Mouse (Mus musculus): ENCODE data around the gene Cct8.

Gene Cct8

DNA sequence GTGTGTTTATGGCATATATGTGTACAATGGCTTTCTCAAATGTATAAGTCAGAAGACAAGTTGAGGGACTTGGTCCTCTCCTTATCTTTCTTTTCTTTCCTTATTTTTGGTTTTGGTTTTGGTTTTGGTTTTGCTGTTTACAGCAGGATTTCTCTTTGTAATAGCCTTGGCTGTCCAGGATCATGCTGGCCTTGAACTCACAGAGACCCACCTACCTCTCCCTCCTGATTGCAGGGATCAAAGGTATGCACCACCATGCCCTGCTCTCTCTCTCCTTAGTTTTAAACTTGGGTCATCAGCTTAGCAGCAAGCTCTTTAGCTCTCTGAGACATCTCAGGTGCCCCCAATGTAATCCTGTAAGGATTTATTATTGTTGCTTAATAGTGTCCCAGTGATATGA lies 50.6 kb downstream of the Cct8 start:
- no peak for DNase-seq (ENCODE audit: low spot score)

DNA sequence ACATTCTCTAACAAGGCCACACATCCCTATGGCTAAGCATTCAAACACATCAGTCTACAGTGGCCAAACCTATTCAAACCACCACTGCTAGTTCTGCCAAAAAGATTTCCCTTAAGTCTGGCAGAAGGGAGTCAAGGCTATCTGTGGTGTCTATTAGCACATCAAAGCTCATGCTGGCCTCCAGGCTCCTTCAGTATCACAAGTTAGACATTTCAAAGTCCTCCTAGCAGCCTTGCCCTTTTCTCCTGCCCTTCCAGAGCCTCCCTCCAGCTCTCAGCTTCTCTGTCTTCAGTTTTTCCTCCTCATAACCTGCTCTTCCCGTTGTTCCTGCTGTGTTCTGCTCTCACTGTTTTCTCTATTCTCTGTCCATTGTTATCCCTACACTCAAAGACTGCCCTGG lies 51.6 kb downstream of the Cct8 start:
- no peak for DNase-seq (ENCODE audit: low spot score)

DNA sequence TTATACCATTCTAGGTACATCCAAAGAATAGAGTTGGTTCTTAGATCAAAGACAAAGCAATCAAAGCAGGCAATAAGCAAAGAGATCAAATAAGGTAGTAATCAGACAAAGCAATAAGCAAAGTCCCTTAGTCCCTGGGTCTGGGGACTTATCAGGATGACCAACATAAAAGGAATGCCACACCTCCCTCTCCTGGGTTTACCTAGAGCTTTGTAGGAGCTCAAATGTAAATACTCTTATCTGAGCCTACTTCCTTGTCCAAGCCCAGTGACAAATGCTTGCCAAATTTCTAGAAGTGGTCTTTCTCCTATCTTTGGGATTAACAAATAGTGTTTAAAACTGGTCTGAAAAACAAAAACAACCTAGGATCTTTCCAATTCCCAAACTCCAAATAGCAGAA lies 52.4 kb downstream of the Cct8 start:
- DNase-seq (ENCODE audit: low spot score), result no peak

DNA sequence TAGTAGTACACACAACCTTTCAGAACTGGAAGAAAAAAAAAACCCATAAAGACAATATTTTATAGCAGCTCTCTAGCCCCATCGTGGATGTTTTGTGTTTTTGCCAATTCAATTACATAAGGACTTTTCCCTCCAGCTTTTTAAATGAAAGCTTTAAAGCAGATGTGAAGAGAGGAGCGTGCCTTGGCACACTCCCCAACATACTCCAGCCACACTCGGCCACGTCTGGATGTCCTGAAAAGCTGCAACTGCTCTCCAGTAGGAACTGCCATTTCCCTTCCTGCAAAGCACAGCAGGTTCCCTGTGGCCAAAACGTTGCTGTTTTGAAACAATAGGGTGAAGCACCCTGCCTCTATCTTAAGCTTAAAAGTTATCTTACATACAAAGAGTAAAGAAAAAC lies 53.4 kb downstream of the Cct8 start:
- DNase-seq (ENCODE audit: low spot score), result no peak

DNA sequence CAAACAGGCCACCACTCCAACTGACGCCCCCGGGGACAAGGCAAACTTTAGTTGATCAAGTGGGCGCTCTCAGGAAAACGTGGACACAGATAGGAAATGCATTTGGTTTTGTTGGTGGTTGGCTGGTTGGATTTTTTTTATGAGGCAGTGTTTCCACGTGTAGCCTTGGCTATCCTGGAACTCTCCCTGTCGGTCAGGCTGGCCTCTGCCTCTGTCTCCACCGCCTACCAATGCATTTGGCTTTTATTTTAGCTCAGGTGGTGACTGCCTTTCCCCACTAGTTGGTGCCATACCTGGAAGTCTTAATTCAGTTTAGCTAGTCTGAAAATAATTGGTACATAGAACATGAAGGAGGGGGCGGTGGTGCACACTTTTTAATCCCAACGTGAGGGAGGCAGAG lies 54.6 kb downstream of the Cct8 start:
- DNase-seq (ENCODE audit: low spot score), result no peak

DNA sequence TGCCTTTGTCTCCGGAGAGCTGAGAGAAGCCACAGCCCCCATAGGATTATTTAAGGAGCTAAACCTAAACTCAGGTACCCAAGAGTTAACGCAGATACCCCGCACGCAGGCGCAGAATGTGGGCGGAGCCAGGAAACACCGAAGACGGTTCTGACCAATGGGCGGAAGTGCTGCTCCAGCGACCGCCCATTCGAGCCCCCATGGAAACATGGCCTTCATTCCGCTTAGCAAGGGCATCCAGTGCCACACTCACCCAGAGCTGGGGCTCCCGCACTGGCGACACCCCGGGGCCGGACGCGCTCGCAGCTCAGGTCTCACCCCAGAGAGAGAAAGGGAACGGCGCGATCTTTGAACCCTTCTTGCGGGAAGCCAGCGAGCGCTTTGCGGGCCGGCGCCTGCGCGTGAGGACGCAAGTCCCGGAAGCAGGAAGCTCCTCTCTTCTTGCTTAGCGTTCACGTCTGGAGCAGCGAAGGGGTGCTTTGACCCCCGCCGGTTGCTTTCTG lies 55.4 kb downstream of the Cct8 start, which contains the start of gene Rwdd2b:
Gene Rwdd2b (minus strand): TSS at position 390 of the 503 bp plus-strand sequence.
- DNase-seq (ENCODE audit: low spot score), result peak; percentile 81

DNA sequence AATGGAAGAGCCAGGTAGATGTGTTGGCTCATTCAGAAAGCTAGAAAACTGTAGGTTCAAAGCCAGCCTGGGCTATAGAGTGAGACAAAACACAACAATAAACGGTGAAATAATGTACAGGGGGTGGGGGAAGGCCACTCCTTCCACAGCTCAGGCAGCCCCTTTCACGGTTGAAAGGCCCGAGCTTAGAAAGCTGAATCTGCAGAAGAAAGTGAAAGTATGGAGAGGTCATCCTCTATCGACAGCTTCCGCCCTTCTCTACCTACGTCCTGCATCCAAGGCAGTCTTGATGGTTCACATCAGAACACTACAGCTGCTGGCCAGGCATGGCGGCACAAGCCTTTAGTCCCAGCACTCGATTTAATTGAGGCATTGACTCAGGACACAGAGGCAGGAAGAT lies 57.0 kb downstream of the Cct8 start:
- no peak for DNase-seq (ENCODE audit: low spot score)

DNA sequence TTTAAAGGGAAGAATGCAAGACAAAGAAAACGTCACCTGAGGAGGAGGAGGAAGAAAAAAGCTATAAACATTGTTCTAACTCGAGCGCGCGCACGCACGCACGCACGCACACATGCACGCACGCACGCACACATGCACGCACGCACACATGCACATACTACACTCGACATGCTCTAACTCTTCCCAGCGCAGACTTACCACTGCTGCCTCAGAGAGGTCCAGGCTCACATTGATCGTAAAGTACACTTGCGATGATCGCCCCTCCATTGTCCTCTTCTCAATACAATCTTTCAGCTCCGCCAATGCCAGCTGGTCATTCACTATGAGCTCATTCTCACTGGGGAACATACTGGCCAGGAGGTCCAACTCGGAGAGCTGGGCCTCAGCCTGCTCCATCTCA lies 58.6 kb downstream of the Cct8 start:
- DNase-seq (ENCODE audit: low spot score), result no peak

DNA sequence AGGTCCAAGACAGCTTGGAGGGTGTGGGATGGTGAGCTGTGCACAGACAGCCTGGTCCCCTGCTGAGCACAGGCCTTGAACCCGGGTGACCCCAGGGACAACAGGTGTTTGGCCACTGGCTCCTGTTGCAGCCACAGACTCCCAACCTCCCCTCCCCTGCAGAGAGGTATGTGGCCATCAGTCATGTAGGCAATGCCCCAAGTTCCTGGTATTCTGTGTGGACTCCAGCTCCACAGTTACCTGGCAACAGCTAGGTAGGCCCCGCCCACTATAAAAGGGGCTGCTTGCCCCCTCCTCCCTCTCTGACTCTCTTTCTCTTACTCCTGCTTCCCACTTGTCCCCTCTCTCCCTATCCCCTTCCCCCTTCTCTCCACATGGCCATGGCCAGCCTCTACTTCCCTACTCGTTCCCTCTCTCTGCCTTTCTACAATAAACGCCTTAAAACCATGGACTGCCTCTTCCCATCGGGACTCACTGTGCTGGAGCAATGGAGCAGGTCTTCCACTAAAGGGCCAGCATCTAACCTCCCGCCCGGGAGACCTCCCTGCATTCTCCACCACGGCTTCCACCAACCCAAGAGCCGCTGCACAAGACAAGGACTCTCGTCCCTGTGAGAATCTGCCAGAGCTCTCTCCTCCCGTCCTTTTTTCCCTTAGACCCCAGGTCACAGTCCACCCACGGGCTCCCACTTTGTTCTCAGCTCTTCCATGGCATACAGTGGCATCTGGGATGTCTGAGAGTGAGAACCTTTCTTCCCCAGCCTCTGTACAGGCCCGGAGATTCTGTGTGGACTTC lies 60.1 kb downstream of the Cct8 start:
- no peak for DNase-seq (ENCODE audit: low spot score)

DNA sequence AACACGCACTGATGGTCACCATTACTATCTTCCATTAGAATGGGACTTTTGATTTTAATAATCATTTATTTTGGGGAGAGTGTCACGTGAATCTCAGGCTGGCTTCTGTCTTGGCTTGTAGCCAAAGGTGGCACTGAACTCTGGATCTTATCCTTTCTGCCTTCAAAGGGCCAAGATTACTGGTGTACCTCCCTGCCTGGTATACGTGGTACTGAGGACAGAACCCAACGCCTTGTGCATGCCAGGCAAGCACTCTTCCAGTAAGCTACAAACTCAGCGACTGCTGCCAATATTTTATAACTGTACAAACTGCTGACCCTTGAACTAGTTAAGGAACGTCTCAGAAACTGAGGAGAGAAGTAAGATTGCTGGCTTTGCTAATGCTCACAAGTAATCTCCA lies 60.7 kb downstream of the Cct8 start:
- DNase-seq (ENCODE audit: low spot score), result no peak

DNA sequence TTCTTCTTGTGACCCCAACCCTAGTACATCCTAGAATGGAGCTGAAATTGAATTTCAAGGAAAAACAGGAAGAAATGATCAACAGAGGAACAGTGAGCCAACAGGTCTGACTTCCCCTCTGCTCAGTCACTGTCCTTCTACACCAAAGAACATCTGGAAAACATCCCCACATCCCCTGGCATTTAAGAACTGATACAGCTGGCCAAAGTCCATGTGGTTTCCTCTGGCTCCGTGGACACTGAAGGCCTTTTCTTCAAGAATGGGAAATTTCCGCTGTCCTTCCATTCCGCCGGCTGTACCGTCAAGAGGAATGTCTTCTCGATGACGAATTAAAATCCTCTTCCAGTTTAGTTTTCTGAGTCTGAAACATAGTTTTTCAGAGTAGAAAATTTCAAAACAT lies 61.4 kb downstream of the Cct8 start:
- no peak for DNase-seq (ENCODE audit: low spot score)

Data from ovary, postnatal 14 days (tissue).